Mouse (Mus musculus): ENCODE data around the gene Col3a1.

- TF ChIP-seq CTCF (conservative IDR thresholded peaks at IDR 0.05; ENCODE audit: low read length) (no peak), POU5F1 (IDR thresholded peaks at IDR 0.05; ENCODE audit: borderline replicate concordance, low read length) (no peak)
Measured at GRCm38 (mm10) chr1:45358020-45358419, 46.7 kb downstream of the Col3a1 start.

Measured in E14TG2a.4 (cell line).